15 mouse cellular contexts compared by ENCODE assay signal in the genomic region with DNA sequence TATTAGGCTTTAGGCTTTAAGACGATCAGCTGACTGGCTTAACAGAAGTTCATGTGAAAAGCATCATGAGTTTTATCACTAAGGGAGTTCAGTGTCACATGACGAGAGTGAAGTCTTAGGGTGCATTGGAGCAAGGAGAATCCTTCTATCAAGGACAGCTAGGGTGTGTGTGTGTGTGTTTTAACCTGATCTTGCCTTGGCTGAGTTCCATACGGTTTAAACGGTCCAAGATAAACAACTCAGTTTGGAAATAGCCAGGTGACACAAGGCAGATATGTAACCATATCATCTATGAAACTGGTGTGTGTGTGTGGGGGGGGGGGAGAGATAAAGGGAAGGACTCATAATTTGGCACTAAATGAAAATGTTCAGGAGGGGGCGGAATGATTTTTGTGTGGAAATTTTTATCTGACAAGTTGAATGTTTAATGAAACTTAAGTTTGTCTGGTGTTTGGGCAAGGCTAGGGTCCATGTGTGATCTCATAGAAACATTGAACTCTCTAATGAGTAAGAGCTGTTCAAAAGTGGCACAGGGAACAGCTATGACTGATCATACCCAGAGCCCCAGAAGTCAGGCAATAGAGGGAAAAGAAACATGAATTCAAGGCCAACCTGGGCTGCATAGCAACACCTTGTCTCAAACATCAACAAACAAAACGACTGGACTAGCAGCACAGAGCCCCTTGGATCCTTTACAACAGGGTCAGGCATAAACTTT.
A peak's percentile ranks its signal among the peaks of the same experiment; 100 is the strongest.
DNase-seq lines count a peak whose midpoint lies in the region; ATAC-seq and TF ChIP-seq lines count a peak whose summit lies in the region.
"Had no signal": no experiment of that assay in that cellular context is flagged by ENCODE, and none has a peak within 500 bp of the region (broad histone marks: within the 10 kb centered on the region; RNA-seq: fewer than 3 reads in every experiment).

No protein-coding gene starts in this region.

- no peak for TF ChIP-seq CTCF in lung, embryonic 14.5 days (IDR thresholded peaks at IDR 0.05; ENCODE audit: low read depth)
- no peak for TF ChIP-seq CTCF in lung, adult 2 months (IDR thresholded peaks at IDR 0.05; ENCODE audit: insufficient read depth, low read length)

- no peak overlapping the region for H3K4me3 ChIP-seq in lung, embryonic 14.5 days (ENCODE audit: low read depth, low read length)
- H3K4me3 ChIP-seq in lung, adult 2 months (replicated peaks; ENCODE audit: extremely low read depth, low read depth, low read length): no peak overlapping the region
- H3K4me3 ChIP-seq in liver, embryonic 12.5 days: no peak overlapping the region
- no peak overlapping the region for H3K4me3 ChIP-seq in stomach, embryonic 14.5 days (ENCODE audit: low read depth, low read length)
- H3K4me3 ChIP-seq: limb, embryonic 15.5 days; midbrain, embryonic 10.5 days; myocyte had no signal

- H3K27me3 ChIP-seq in lung, embryonic 14.5 days (ENCODE audit: insufficient read depth, low read length): no peaks in the 10 kb centered on the region
- H3K27me3 ChIP-seq in liver, embryonic 12.5 days (replicated peaks): 0 out of 2 replicates have a peak, but pooled peaks cover 15% of the 10 kb centered on the region
- H3K27me3 ChIP-seq in stomach, embryonic 14.5 days (ENCODE audit: control insufficient read depth, insufficient read depth, low read length): no peaks in the 10 kb centered on the region
- H3K27me3 ChIP-seq: limb, embryonic 15.5 days had no signal

- H3K4me2 ChIP-seq in lung, embryonic 14.5 days: no peak overlapping the region
- peak overlapping the region; percentile 45 for H3K4me2 ChIP-seq in liver, embryonic 12.5 days
- no peak overlapping the region for H3K4me2 ChIP-seq in stomach, embryonic 14.5 days (replicated peaks; ENCODE audit: low read depth, low read length)
- H3K4me2 ChIP-seq: limb, embryonic 15.5 days had no signal

- WGBS in lung, embryonic 14.5 days: 48% methylated on average over 6 of the region's 6 CpGs
- WGBS in lung, adult 2 months: 47% methylated on average over 6 of the region's 6 CpGs
- WGBS in liver, embryonic 12.5 days (ENCODE audit: insufficient replicate concordance): 33% methylated on average over 6 of the region's 6 CpGs
- 49% methylated on average over 6 of the region's 6 CpGs for WGBS in stomach, embryonic 14.5 days

- TF ChIP-seq POLR2A in lung, adult 2 months (IDR thresholded peaks at IDR 0.05; ENCODE audit: borderline replicate concordance, extremely low read depth, low read depth, low read length): no peak

- peak overlapping the region; percentile 27; the same call in 1 of the 2 replicates for H3K27ac ChIP-seq in lung, embryonic 14.5 days (ENCODE audit: low read depth)
- H3K27ac ChIP-seq in liver, embryonic 12.5 days: peak overlapping the region; percentile 96
- no peak overlapping the region; the same call in 1 of the 2 replicates for H3K27ac ChIP-seq in stomach, embryonic 14.5 days (ENCODE audit: low read length)
- H3K27ac ChIP-seq: kidney, postnatal 0 days; limb, embryonic 15.5 days; midbrain, embryonic 10.5 days had no signal

- peaks cover 35% of the 10 kb centered on the region for H3K4me1 ChIP-seq in lung, embryonic 14.5 days (ENCODE audit: insufficient read depth)
- peaks cover 7% of the 10 kb centered on the region for H3K4me1 ChIP-seq in lung, adult 2 months (ENCODE audit: control insufficient read depth, insufficient read depth, low read length)
- peaks cover 82% of the 10 kb centered on the region for H3K4me1 ChIP-seq in liver, embryonic 12.5 days
- peaks cover 23% of the 10 kb centered on the region for H3K4me1 ChIP-seq in stomach, embryonic 14.5 days (ENCODE audit: control insufficient read depth, insufficient read depth, low read length)

- H3K9me3 ChIP-seq in lung, embryonic 14.5 days (ENCODE audit: low read depth, low read length): no peaks in the 10 kb centered on the region
- no peaks in the 10 kb centered on the region for H3K9me3 ChIP-seq in liver, embryonic 12.5 days (replicated peaks)
- H3K9me3 ChIP-seq in stomach, embryonic 14.5 days (ENCODE audit: control insufficient read depth, low read depth, low read length): no peaks in the 10 kb centered on the region
- H3K9me3 ChIP-seq: limb, embryonic 15.5 days; midbrain, embryonic 10.5 days had no signal

- H3K36me3 ChIP-seq in lung, embryonic 14.5 days (ENCODE audit: insufficient read depth): no peaks in the 10 kb centered on the region
- H3K36me3 ChIP-seq in liver, embryonic 12.5 days: no peaks in the 10 kb centered on the region
- H3K36me3 ChIP-seq in stomach, embryonic 14.5 days (ENCODE audit: control insufficient read depth, insufficient read depth, low read length): no peaks in the 10 kb centered on the region
- H3K36me3 ChIP-seq: limb, embryonic 15.5 days; midbrain, embryonic 10.5 days had no signal

- no peak for DNase-seq in lung, embryonic 14.5 days
- DNase-seq in lung, adult 2 months: no peak
- DNase-seq in thymus, postnatal 10 days (ENCODE audit: low spot score in 2 of 2): no peak
- no peak for DNase-seq in layer of hippocampus, postnatal 36 days
- no peak for DNase-seq in cerebellum, postnatal 10 days
- DNase-seq: adrenal gland, postnatal 10 days; heart, adult 18-20 months; thymus, adult 2 months had no signal

- no peak overlapping the region for H3K9ac ChIP-seq in lung, embryonic 14.5 days
- H3K9ac ChIP-seq in liver, embryonic 12.5 days: peak overlapping the region; percentile 61
- H3K9ac ChIP-seq in stomach, embryonic 14.5 days (replicated peaks; ENCODE audit: low read depth, low read length): no peak overlapping the region
- H3K9ac ChIP-seq: limb, embryonic 15.5 days had no signal

- ATAC-seq in lung, embryonic 14.5 days (ENCODE audit: insufficient read depth): no peak
- peak; percentile 48 for ATAC-seq in common myeloid progenitor, adult 5-6 weeks (replicated peaks; ENCODE audit: low read depth, poor library complexity, severe bottlenecking)
- peak; percentile 98 for ATAC-seq in liver, embryonic 12.5 days
- ATAC-seq in stomach, embryonic 14.5 days (ENCODE audit: insufficient number of reproducible peaks, insufficient read depth, low FRiP score, low read depth): 0 out of 2 replicates have a peak, but pooled peaks have one; percentile 57
